Mouse (Mus musculus): Measurements from ENCODE around the gene Prickle1. TPM values are rescaled to one million over a fixed set of nuclear protein-coding genes. Genes with fewer than 3 reads are reported as not detected.

The Prickle1 gene
- total RNA-seq (2023): 1 to 10 TPM; 2.8 to 4.6 TPM

DNA sequence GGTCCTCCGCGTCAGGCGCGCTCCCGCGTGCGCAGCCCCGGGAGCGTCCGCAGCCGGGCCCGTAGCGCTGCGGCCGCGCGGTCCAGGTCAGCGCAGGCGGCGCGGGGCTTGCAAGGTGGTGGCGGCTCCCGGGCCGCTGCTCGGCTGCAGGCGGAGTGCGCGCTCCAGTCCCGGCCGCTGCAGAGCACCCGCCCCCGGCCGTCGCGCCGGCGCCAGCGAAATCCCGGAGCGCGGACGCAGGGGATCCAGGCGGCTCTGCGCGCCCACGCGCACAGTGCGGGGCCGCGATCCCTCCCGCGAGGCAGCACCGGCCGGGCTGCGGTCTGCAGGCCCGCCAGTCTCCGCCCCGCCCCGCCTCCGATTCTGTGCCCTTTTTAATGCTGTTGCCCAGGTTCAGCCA is at the start of gene Prickle1:
TSS of gene Prickle1 (minus strand) at position 146 of the 400 bp plus-strand sequence.

Other genes starting within 250 kb of the Prickle1 start
- 10 to 100 TPM; 66.9 to 71.0 TPM for gene Zcrb1, start 197.6 kb downstream of the Prickle1 start, total RNA-seq (2023)
- gene Pphln1, start 197.5 kb downstream of the Prickle1 start, total RNA-seq (2023): 10 to 100 TPM; 48.4 to 49.8 TPM

Data from T-cell, adult 66 days (primary cell).